Mouse (Mus musculus) embryonic facial prominence, embryonic 13.5 days (tissue): Measurements from ENCODE around the gene Bbs9. TPM values are rescaled to one million over a fixed set of nuclear protein-coding genes. Genes with fewer than 3 reads are reported as not detected.

Experiments
- ATAC-seq: fragments of 200-750 bp; cut with Nextera tagmentation; 2 replicates; pipeline ENCODE4 v1.8.0; 2017; ENCODE audit warnings: low read depth; ENCODE audit not compliant: insufficient number of reproducible peaks, insufficient read depth, low FRiP score, low TSS enrichment
- H3K27ac ChIP-seq: fragments of 300-500 bp; sonication (generic); 2 replicates; pipeline ENCODE4 v1.5.1; 2015; ENCODE audit warnings: moderate library complexity, mild to moderate bottlenecking, inconsistent platforms
- H3K27me3 ChIP-seq: fragments of 300-500 bp; sonication (generic); 2 replicates; pipeline ENCODE4 v1.6.1; 2015; ENCODE audit warnings: mild to moderate bottlenecking, inconsistent platforms
- H3K36me3 ChIP-seq: fragments of 300-500 bp; sonication (generic); 2 replicates; pipeline ENCODE4 v1.6.1; 2015; ENCODE audit warnings: mild to moderate bottlenecking, inconsistent platforms
- H3K4me1 ChIP-seq: fragments of 300-500 bp; sonication (generic); 2 replicates; pipeline ENCODE4 v1.6.1; 2015; ENCODE audit warnings: inconsistent platforms
- H3K4me2 ChIP-seq: fragments of 300-500 bp; sonication (generic); 2 replicates; pipeline ENCODE4 v1.6.1; 2015; ENCODE audit warnings: moderate library complexity, mild to moderate bottlenecking, inconsistent platforms
- H3K4me3 ChIP-seq: fragments of 300-500 bp; sonication (generic); 2 replicates; pipeline ENCODE4 v1.5.1; 2015; ENCODE audit warnings: mild to moderate bottlenecking, inconsistent platforms
- H3K9ac ChIP-seq: fragments of 300-500 bp; sonication (generic); 2 replicates; pipeline ENCODE4 v1.6.1; 2015; ENCODE audit warnings: mild to moderate bottlenecking, inconsistent platforms
- H3K9me3 ChIP-seq: fragments of 300-500 bp; sonication (generic); 2 replicates; pipeline ENCODE4 v1.6.1; 2016; ENCODE audit warnings: inconsistent platforms
- WGBS: fragments of 180-500 bp; shearing (Covaris S2); methylation state at CpG from one replicate; pipeline ENCODE4 v1.1.7; 2015; ENCODE audit warnings: mixed read lengths; 5-methylcytosine and 5-hydroxymethylcytosine counted together
- polyA plus RNA-seq: library from polyadenylated mRNA; unstranded; fragments of >200 nt; fragmentation: Nextera tagmentation; extraction: Ambion mirVana; gene quantifications from 2 replicates; pipeline ENCODE4 v1.2.1, GENCODE M21; 2015

Bbs9 gene
- polyA plus RNA-seq, 1 experiment from 2014 or later = 13.8 TPM

GRCm38 (mm10) chr9:22502972-22503371, 27.5 kb downstream of the Bbs9 start:
- peaks cover 5% of the 10 kb centered on the region; the same call in 1 of the 2 replicates for H3K4me1 ChIP-seq
- no peaks in the 10 kb centered on the region for H3K27me3 ChIP-seq
- no peak overlapping the region for H3K27ac ChIP-seq
- no peak overlapping the region for H3K4me3 ChIP-seq
- no peak overlapping the region for H3K4me2 ChIP-seq
- no peak for ATAC-seq
- H3K36me3 ChIP-seq = 0 out of 2 replicates have a peak, but pooled peaks cover 2% of the 10 kb centered on the region
- no peak overlapping the region for H3K9ac ChIP-seq
- 65% methylated on average over 2 of the region's 2 CpGs for WGBS
- H3K9me3 ChIP-seq = no peaks in the 10 kb centered on the region

- no peak for ATAC-seq
- no peak overlapping the region for H3K4me3 ChIP-seq
- no peak overlapping the region for H3K4me2 ChIP-seq
- no peaks in the 10 kb centered on the region for H3K27me3 ChIP-seq
- 0 out of 2 replicates have a peak, but pooled peaks cover 2% of the 10 kb centered on the region for H3K36me3 ChIP-seq
- peaks cover 5% of the 10 kb centered on the region; the same call in 1 of the 2 replicates for H3K4me1 ChIP-seq
- 66% methylated on average over 5 of the region's 5 CpGs for WGBS
- H3K9me3 ChIP-seq = no peaks in the 10 kb centered on the region
- H3K27ac ChIP-seq = no peak overlapping the region
- no peak overlapping the region for H3K9ac ChIP-seq
These were observed 28.1 kb downstream of the Bbs9 start for GRCm38 (mm10) chr9:22503581-22503980.

- H3K9me3 ChIP-seq = no peaks in the 10 kb centered on the region
- no peak for ATAC-seq
- peaks cover 5% of the 10 kb centered on the region; the same call in 1 of the 2 replicates for H3K4me1 ChIP-seq
- WGBS = 33% methylated on average over 2 of the region's 2 CpGs
- H3K27ac ChIP-seq = no peak overlapping the region
- no peak overlapping the region for H3K4me2 ChIP-seq
- no peak overlapping the region for H3K9ac ChIP-seq
- no peak overlapping the region for H3K4me3 ChIP-seq
- no peaks in the 10 kb centered on the region for H3K36me3 ChIP-seq
- no peaks in the 10 kb centered on the region for H3K27me3 ChIP-seq
These were observed 30.1 kb downstream of the Bbs9 start for GRCm38 (mm10) chr9:22505574-22505973.

GRCm38 (mm10) chr9:22515076-22515475, 39.6 kb downstream of the Bbs9 start:
- Histone ChIP-seq H3K4me2 (no peak overlapping the region), H3K4me1 (no peaks in the 10 kb centered on the region), H3K27ac (no peak overlapping the region), H3K27me3 (no peaks in the 10 kb centered on the region), H3K4me3 (no peak overlapping the region), H3K36me3 (no peaks in the 10 kb centered on the region), H3K9ac (no peak overlapping the region), H3K9me3 (no peaks in the 10 kb centered on the region)
- WGBS = 82% methylated on average over 4 of the region's 4 CpGs
- ATAC-seq = no peak

GRCm38 (mm10) chr9:22518394-22519041, 43.0 kb downstream of the Bbs9 start:
- Histone ChIP-seq H3K9me3 (peaks cover 6% of the 10 kb centered on the region; the same call in 1 of the 2 replicates), H3K4me2 (no peak overlapping the region), H3K27ac (no peak overlapping the region), H3K9ac (no peak overlapping the region), H3K36me3 (no peaks in the 10 kb centered on the region), H3K4me1 (no peaks in the 10 kb centered on the region), H3K27me3 (no peaks in the 10 kb centered on the region), H3K4me3 (no peak overlapping the region)
- ATAC-seq = no peak; the same call in 1 of the 2 replicates
- WGBS = 93% methylated on average over 3 of the region's 3 CpGs

- no peaks in the 10 kb centered on the region for H3K27me3 ChIP-seq
- WGBS = 87% methylated on average over 1 of the region's 1 CpGs
These were observed 47.9 kb downstream of the Bbs9 start for GRCm38 (mm10) chr9:22523460-22523859.

GRCm38 (mm10) chr9:22530734-22531489, 55.4 kb downstream of the Bbs9 start:
- 76% methylated on average over 3 of the region's 3 CpGs for WGBS
- Histone ChIP-seq H3K4me3 (no peak overlapping the region), H3K4me2 (no peak overlapping the region), H3K27me3 (no peaks in the 10 kb centered on the region; the same call in 1 of the 2 replicates), H3K9me3 (no peaks in the 10 kb centered on the region), H3K36me3 (no peaks in the 10 kb centered on the region), H3K27ac (no peak overlapping the region), H3K9ac (no peak overlapping the region), H3K4me1 (no peaks in the 10 kb centered on the region; the same call in 1 of the 2 replicates)
- ATAC-seq = no peak

More at GRCm38 (mm10) chr9:22523460-22523859, 47.9 kb downstream of the Bbs9 start:
- no peak for ATAC-seq
- Histone ChIP-seq H3K4me1 (no peaks in the 10 kb centered on the region), H3K36me3 (no peaks in the 10 kb centered on the region), H3K9ac (no peak overlapping the region), H3K27ac (no peak overlapping the region), H3K4me3 (no peak overlapping the region), H3K9me3 (peaks cover 6% of the 10 kb centered on the region; the same call in 1 of the 2 replicates), H3K4me2 (no peak overlapping the region)

GRCm38 (mm10) chr9:22532112-22532511, 56.6 kb downstream of the Bbs9 start:
- Histone ChIP-seq H3K4me3 (no peak overlapping the region), H3K27me3 (peaks cover 7% of the 10 kb centered on the region), H3K4me1 (no peaks in the 10 kb centered on the region; the same call in 1 of the 2 replicates), H3K36me3 (no peaks in the 10 kb centered on the region), H3K27ac (no peak overlapping the region), H3K9me3 (no peaks in the 10 kb centered on the region), H3K4me2 (no peak overlapping the region), H3K9ac (no peak overlapping the region)
- no peak for ATAC-seq
- 79% methylated on average over 5 of the region's 5 CpGs for WGBS

GRCm38 (mm10) chr9:22532810-22533447, 57.4 kb downstream of the Bbs9 start:
- peak; percentile 48; the same call in 1 of the 2 replicates for ATAC-seq
- Histone ChIP-seq H3K4me1 (no peaks in the 10 kb centered on the region; the same call in 1 of the 2 replicates), H3K27ac (no peak overlapping the region), H3K9me3 (no peaks in the 10 kb centered on the region), H3K36me3 (no peaks in the 10 kb centered on the region), H3K27me3 (peaks cover 7% of the 10 kb centered on the region), H3K4me2 (no peak overlapping the region), H3K9ac (no peak overlapping the region), H3K4me3 (no peak overlapping the region)
- WGBS = 45% methylated on average over 9 of the region's 9 CpGs

- Histone ChIP-seq H3K27ac (no peak overlapping the region), H3K4me1 (peaks cover 9% of the 10 kb centered on the region; the same call in 1 of the 2 replicates), H3K36me3 (no peaks in the 10 kb centered on the region), H3K4me2 (no peak overlapping the region), H3K9me3 (no peaks in the 10 kb centered on the region), H3K4me3 (no peak overlapping the region), H3K27me3 (peaks cover 7% of the 10 kb centered on the region), H3K9ac (no peak overlapping the region)
- 88% methylated on average over 11 of the region's 11 CpGs for WGBS
- no peak for ATAC-seq
These were observed 62.4 kb downstream of the Bbs9 start for GRCm38 (mm10) chr9:22537767-22538373.

- Histone ChIP-seq H3K4me3 (no peak overlapping the region), H3K36me3 (no peaks in the 10 kb centered on the region), H3K9ac (no peak overlapping the region), H3K27me3 (peaks cover 7% of the 10 kb centered on the region), H3K4me1 (peaks cover 10% of the 10 kb centered on the region; the same call in 1 of the 2 replicates), H3K27ac (no peak overlapping the region), H3K4me2 (no peak overlapping the region), H3K9me3 (no peaks in the 10 kb centered on the region)
- 60% methylated on average over 4 of the region's 4 CpGs for WGBS
- no peak for ATAC-seq
These were observed 64.0 kb downstream of the Bbs9 start for GRCm38 (mm10) chr9:22539546-22539945.
